Mouse (Mus musculus) layer of hippocampus, adult 2 months (tissue): Measurements from ENCODE around the gene Hmgb1. TPM values are rescaled to one million over a fixed set of nuclear protein-coding genes. Genes with fewer than 3 reads are reported as not detected.

Experiments used
- DNase-seq, 2 experiments: peaks; one replicate each; pipeline ENCODE4 v3.0.0; 2022; ENCODE audit warnings: low spot score in 2 of 2
- H3K27ac ChIP-seq: fragments of 200-600 bp; 2 replicates; pipeline ENCODE4 v1.8.1; 2022
- H3K4me3 ChIP-seq: fragments of 200-600 bp; 2 replicates; pipeline ENCODE4 v1.8.1; 2022; ENCODE audit warnings: mild to moderate bottlenecking
- CTCF ChIP-seq: fragments of 200-600 bp; conservative IDR thresholded peaks from 2 replicates; pipeline ENCODE4 v1.8.1; 2022; ENCODE audit warnings: antibody characterized with exemption, mild to moderate bottlenecking, moderate library complexity
- total RNA-seq, 2 experiments: library from RNA; stranded (reverse); gene quantifications; 2 replicates each; pipeline ENCODE4 v1.2.3; 2021

Hmgb1 gene
- total RNA-seq, 2 experiments from 2014 or later, result 143 to 147 TPM

DNA sequence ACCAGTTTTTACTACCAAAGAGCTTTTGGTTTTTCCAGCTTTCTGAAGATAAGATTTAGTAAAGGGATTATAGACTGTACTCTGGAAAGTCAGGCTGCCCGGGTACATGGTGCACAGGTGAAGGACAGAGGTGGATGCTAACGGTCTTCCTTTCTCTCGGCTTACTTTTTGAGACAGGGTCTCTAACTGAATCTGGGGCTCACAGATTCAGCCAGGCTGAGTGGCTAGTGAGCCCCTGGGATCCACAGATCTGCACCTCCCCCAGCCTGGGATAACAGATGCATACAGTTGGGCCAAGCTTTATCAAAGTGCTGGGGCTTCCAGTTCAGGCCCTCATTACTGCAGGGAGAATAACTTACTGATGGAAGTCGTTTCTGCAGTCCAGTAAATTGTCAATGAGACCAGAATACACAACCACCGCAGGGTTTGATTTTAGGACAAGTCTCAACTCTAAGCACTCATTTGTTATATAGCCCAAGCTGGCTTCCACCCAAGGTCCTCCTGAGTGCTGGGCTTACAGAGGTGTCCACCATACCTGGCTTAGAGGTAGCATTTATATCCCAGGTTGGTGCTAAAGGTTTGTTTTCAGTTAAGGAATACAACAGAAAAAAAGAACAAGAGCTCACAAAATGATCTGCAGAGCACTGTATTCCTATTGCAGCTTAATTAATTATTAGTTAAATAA is 2.0 kb downstream of the Hmgb1 start:
- no peak for TF ChIP-seq CTCF
- H3K4me3 ChIP-seq, result no peak overlapping the region
- H3K27ac ChIP-seq, result no peak overlapping the region
- DNase-seq, result no peak

- DNase-seq, result no peak
- no peak overlapping the region for H3K27ac ChIP-seq
- H3K4me3 ChIP-seq, result no peak overlapping the region
- TF ChIP-seq CTCF, result no peak
Measured at GRCm38 (mm10) chr5:149179826-149180225, 4.5 kb downstream of the Hmgb1 start.

DNA sequence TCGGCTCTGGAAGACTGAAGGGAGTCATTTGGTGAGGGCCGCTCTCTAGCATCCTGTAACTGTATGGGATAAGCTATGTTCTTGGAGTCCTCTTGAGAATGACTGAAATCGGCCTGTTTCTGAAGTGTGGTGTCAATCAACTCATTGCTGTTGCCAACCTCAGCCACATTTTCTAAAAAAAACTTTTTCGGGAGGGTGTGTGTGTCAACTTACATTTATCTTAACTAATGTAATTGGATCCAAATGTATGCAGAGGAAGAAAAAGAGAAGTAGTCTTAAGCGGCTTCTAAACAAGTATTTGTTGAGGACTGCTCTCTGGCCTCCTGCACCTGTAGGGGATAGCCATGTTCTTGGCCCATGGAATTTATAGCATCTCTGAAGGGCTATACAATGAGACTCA is 6.2 kb downstream of the Hmgb1 start:
- TF ChIP-seq CTCF, result no peak
- no peak overlapping the region for H3K27ac ChIP-seq
- DNase-seq, result no peak
- no peak overlapping the region for H3K4me3 ChIP-seq

DNA sequence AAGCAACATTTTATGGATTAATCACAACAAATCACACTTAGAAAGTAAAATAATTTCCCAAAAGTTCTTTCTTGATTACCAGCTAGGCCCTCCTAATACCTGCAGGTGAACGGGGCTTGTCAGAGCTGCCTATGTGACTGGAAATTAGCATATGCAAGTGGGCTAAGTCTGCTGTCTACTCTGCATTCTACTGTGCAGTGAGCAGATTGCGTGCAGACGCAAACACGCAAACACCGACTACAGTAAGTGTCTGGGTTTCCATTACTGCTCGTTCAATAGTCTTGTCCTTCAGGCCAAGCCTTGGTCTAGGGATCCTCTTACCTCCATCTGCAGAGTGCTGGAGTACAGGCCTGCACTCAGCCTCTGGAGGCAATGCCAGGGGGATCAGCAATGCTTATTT is 8.6 kb downstream of the Hmgb1 start:
- no peak for TF ChIP-seq CTCF

DNA sequence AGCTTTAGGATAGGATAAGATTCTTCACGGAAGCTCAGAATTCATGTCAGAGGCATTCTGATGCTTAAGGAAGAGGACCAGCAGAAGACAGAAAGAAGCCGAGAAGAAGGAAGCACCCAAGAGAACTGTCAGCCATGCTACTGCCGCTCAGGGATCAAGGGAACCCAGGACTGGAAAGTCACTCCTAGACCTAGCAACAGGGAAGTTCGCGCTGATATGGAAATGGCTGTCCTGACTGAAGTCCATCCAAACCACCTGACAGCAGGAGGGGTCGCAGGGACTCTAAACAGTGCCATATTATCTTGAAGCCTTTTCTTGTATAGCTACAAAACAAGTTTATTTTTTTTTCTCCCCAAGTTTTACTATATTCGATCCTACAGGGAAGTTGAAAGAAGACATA is 9.8 kb downstream of the Hmgb1 start:
- TF ChIP-seq CTCF, result no peak
- no peak for DNase-seq
- Histone ChIP-seq H3K4me3 (no peak overlapping the region), H3K27ac (no peak overlapping the region)

More for the DNA sequence above, 8.6 kb downstream of the Hmgb1 start:
- DNase-seq, result no peak
- no peak overlapping the region for H3K27ac ChIP-seq
- no peak overlapping the region for H3K4me3 ChIP-seq

GRCm38 (mm10) chr5:149172246-149172645 is 12.0 kb downstream of the Hmgb1 start:
- H3K4me3 ChIP-seq, result no peak overlapping the region
- no peak for DNase-seq
- TF ChIP-seq CTCF, result no peak
- no peak overlapping the region for H3K27ac ChIP-seq

DNA sequence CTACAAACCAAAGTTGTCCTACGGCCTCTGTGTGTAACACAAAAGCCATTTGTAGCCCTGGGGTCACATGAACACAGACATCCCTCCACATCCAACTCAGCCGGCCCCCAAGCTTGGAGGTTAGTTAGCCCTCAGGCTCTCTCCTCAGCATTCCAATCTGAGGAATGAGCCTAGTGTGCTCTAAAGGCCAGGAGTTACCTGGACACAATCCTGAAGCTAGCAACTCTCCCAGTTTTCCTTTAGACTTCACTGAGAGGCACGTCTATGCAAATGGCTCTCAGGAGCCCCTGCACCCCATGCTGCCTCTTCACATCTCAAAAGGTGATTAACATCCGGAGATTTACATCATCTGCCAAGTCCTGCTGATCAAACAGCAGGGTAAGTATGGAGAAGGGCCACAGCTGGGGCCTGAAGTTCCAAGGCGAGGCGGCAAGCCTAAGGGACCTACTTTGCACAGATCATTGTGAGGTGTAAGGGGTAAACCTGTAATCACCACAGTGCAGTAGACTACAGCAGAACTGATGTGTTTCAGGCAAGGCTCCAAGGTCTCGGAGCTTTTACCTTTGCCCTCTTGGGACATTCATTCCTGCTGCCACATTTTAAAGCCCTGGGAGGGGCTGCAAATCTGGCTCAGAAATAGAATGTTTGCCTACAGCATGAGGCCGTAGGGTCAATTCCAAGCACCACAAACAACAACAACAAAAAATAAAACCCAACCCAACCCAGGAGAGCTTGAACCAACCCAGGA is 13.3 kb downstream of the Hmgb1 start:
- Histone ChIP-seq H3K4me3 (no peak overlapping the region), H3K27ac (no peak overlapping the region)
- no peak for TF ChIP-seq CTCF
- DNase-seq, result no peak

DNA sequence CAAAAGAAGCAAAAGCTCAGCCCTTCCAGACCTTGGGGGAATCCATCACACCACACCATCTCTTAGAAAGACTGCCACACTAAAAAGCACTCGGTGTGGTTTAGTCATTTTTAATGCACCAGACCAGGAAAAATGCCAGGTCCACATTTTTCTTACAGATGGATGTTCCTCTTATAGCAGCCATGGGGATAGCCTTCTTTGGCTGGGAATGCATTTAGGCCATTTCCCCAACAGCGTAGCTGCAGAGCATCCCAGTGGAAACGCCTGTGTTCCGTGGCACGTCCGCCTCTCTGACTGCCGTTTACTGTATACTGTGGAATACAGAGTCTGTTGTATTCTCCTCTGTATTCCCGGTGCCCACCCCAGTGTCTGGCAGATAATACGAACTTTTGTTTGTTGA is 15.5 kb downstream of the Hmgb1 start:
- no peak for DNase-seq
- Histone ChIP-seq H3K4me3 (no peak overlapping the region), H3K27ac (no peak overlapping the region)
- no peak for TF ChIP-seq CTCF

DNA sequence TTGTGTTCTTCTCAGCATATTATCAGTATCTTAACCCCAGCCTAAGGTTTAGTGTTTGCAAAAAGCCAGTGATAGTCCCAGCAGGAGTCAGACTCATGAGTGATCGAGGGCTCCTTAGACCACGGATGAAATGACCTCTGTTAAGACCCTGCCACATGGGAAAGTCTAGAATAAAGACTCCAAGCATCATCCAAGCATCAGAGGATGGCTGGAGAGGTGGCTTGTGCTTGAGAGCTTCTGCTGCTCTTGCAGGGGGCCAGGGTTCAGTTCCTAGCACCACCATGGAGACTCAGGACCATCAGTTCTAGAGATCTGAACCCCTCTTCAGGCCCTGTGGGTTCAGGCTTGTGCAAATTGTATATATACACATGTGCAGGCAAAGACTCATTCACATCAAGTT is 16.2 kb downstream of the Hmgb1 start:
- no peak for TF ChIP-seq CTCF
- no peak for DNase-seq
- Histone ChIP-seq H3K27ac (no peak overlapping the region), H3K4me3 (no peak overlapping the region)

GRCm38 (mm10) chr5:149166011-149166410 is 18.3 kb downstream of the Hmgb1 start:
- TF ChIP-seq CTCF, result no peak
- DNase-seq, result no peak

GRCm38 (mm10) chr5:149164881-149165280 is 19.4 kb downstream of the Hmgb1 start:
- no peak for DNase-seq
- Histone ChIP-seq H3K4me3 (no peak overlapping the region), H3K27ac (no peak overlapping the region)
- no peak for TF ChIP-seq CTCF

More at GRCm38 (mm10) chr5:149166011-149166410, 18.3 kb downstream of the Hmgb1 start:
- Histone ChIP-seq H3K27ac (no peak overlapping the region), H3K4me3 (no peak overlapping the region)

- TF ChIP-seq CTCF, result no peak
Measured at GRCm38 (mm10) chr5:149162890-149163289, 21.4 kb downstream of the Hmgb1 start.

GRCm38 (mm10) chr5:149160469-149160868 is 23.8 kb downstream of the Hmgb1 start:
- H3K4me3 ChIP-seq, result no peak overlapping the region
- no peak for DNase-seq
- TF ChIP-seq CTCF, result no peak
- H3K27ac ChIP-seq, result no peak overlapping the region

More at GRCm38 (mm10) chr5:149162890-149163289, 21.4 kb downstream of the Hmgb1 start:
- no peak overlapping the region for H3K4me3 ChIP-seq
- DNase-seq, result no peak
- no peak overlapping the region for H3K27ac ChIP-seq

DNA sequence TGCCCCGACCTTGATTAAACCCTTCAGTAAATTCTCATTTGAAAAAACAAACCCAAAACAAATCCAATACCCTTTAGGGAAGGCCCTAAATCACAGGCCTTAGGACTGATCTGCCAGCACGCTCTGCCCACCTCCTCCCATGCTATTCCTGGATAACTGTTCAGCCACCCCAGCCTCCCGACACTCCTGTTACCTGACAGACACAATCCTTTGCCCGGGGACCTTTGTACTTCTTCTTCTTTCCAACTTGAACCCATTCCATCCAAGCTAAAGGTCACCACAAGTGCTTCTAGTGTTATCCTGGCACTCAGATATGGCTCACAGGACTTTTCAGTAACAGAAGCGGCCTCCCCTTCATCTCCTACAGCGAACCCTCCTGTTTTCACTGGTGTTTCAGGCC is 25.3 kb downstream of the Hmgb1 start:
- no peak overlapping the region for H3K4me3 ChIP-seq
- DNase-seq, result no peak
- no peak overlapping the region for H3K27ac ChIP-seq
- no peak for TF ChIP-seq CTCF
